Mouse (Mus musculus): ENCODE data around the gene Insig1.
A peak's percentile ranks its signal among the peaks of the same experiment; 100 is the strongest.

Gene Insig1

DNA sequence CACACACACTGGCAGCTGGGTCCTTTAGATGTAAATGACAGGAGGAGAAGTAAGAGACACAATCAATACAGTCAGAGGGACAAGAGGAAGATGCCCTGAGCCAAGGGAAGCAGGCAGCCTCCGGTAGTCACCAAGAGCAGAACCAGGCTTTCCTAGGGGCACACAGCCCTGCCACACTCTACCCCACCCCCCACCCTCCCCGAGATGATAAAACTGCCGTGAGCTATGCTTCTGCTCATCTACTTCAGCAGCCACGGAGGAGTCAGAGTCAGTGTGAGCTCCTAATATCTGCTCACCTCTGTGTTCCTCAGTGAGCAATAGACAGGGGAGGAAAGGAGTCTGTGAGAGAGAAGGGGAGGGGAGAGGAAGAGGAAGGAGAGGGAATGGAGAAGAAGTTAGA is 5.9 kb upstream of the Insig1 start:
- no peak for DNase-seq

GRCm38 (mm10) chr5:28066311-28066710 is 4.9 kb upstream of the Insig1 start:
- DNase-seq: no peak

DNA sequence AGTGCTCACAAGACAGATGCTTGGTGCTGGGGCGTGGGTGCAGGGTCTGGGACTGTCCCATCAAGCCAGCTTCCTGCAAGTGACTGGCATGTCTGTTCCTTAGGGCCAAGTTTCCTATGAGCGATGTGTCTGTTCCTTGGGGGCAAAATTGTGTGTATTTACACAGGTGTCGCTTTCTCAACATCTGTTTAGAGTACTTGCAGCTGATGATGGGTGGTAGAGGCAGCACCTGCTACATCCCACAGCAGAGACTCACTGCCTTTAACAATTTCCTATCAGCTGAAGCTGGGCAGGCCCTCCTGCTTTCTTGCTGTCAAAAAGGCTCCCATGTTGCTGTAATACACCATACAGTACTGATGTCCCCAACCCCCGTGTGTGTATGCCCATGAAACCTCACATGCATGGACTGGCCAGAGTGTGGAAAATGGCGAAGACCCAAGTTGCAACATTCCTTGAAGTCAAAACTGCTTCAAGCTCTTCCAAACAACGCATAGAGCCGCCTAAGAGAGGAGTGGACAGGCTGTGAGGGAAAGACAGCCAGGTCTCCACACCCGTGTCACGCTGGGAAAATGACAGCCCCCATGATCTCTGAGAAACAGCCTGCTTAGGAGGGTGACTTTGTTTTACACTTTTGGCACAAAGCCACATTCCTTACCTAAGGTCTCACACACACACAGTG is 875 bp upstream of the Insig1 start:
- DNase-seq: no peak

DNA sequence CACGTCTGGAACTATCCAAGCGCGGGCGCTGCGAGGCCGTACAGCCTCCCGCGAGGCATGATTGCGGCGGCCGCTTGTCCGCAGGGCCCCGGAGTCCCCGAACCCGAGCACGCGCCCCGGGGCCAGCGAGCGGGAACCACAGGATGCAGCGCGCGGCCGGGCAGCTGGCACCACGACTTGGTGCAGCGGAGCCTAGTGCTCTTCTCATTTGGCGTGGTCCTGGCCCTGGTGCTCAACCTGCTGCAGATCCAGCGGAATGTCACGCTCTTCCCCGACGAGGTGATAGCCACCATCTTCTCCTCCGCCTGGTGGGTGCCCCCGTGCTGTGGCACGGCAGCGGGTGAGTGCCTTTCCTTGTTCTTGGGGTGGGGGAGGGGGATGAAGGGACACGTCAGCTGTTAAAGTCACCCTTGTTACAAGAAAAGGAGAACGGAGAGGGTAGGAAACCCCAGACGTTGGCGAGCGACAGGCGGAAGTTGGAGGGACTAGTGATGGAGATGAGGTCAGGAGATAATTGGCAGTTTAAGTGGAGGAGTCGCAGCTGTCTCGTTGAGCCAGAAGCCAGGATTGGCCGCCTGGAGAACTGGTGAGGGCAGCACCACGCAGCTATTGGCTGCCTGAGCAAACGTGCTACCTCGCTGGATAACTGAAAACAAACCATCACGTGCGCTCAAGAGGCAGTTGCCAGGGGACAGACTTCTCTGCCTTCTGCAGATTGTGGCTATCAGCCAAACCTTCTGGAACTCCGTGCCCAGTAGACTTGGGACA is 477 bp downstream of the Insig1 start:
- DNase-seq: peak; percentile 89 to 94

DNA sequence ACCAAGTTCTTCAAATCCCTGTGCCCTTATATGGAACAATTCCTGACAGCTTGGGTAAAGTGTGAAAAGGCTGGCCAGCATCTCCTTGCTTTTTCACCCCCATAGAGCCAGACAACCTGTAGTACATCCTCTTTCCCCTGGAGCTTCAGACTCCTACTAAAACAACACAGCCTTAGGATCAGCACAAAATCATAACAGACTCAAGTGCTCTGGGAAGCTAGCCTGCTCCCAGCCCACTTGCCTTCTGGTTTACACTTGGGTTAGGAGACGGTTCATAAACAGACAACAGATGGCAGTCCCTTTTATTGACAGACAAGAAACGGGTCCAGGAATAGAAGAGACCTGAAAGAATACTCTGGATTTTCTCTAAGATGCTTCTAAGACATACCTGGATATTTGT is 8.3 kb downstream of the Insig1 start:
- DNase-seq: no peak

DNA sequence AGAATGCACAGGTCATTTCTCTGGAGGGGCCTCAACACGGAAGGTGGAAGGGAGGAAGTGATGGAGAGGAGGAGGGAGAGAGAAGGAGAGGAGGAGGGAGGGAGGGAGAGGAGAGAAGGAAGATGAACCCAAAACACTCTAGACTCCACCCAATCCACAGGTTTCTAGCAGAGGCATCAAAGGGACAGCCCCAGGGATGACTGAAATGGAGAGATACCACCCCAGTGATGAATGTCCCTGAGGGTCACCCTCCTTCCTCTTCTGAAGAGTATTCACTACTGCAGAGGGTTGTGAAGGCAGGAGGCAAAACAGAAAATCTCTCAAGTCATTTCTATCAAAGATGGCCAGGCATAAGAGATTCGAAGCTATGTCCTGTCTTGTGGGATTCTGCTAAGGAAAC is 10.0 kb downstream of the Insig1 start:
- no peak for DNase-seq

GRCm38 (mm10) chr5:28081822-28082221 is 10.7 kb downstream of the Insig1 start:
- no peak for DNase-seq

- DNase-seq: no peak
Observed at GRCm38 (mm10) chr5:28082312-28082711, 11.1 kb downstream of the Insig1 start.

DNA sequence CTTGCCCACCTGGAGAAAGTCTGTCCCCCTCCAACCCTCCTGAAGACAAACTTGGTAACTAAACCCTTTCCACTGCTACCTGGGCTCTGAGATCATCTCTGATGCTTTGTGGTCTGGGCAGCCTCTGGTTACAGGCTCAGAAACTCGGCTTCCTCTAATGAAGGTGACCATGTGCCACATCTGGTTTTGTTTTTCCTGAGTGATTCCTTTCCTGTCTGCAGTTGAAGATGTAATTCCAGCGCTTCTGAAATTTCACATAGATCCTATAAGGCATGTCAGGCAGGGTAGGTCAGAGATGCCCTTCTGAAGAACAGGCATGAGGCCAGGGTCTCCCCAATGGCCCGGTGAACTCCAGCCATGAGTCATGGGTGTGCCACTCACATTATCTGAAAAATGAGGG is 11.6 kb downstream of the Insig1 start:
- DNase-seq: no peak

GRCm38 (mm10) chr5:28084743-28085142 is 13.6 kb downstream of the Insig1 start:
- DNase-seq: no peak

GRCm38 (mm10) chr5:28090547-28090946 is 19.4 kb downstream of the Insig1 start:
- peak in 1 of 2 experiments; percentile 18 for DNase-seq

GRCm38 (mm10) chr5:28092327-28092726 is 21.2 kb downstream of the Insig1 start:
- DNase-seq: no peak

- peak; percentile 71 to 94 for DNase-seq
Observed at GRCm38 (mm10) chr5:28093874-28094273, 22.7 kb downstream of the Insig1 start.

DNA sequence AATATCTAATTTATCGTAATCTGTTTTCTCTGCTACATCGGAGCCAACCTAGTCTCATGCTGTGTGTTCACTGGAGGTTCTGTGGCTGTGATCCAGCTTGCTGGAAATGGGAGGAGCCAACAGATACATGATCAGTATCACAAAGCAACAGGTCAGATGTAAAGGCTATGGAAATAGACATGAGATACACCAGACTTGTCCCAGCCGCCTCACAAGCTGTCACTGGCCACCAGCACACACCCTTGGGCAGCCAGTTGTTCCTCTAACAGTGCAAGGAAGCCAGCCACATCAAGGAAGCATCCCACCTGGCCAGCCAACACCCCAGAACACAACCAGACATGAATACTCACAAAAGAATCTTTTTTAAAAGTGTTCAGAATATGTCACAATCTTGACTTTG is 23.2 kb downstream of the Insig1 start:
- DNase-seq: no peak

DNA sequence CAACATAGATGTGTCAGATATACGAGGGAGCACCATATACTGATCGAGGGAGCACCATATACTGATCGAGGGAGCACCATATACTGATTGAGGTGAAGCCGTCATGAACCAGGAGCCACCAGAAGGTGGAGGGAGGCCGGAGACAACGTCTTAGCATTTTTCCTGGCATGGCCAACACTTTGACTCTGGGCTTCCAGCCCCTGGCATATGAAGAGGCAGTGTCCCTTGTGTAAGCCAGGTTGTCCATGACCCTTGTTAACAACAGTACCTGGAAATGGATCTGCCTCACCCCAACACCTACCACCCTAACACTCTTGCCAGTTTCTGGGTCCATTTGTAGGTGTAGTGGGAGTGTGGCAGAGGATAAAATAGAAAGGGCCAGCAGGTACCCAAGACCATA is 23.7 kb downstream of the Insig1 start:
- no peak for DNase-seq

DNA sequence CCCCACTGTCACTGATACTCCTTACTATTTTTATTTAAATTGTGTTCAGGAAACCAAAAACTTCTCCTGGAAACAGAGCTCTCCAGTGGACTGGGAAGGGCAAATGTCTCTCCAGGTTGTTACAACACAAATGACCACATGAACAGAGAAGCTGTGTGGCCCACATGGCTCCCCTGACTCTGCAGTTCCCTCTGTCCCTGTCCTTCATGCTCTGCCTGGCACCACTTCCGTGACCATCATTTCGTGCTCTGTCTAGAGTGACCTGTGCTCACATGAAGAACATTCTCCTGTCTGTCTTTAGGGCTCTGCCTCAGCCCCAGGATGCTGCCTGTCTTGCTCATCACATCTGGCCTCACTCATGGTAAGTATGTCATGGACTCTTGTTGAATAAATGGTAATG is 24.5 kb downstream of the Insig1 start:
- no peak for DNase-seq

DNA sequence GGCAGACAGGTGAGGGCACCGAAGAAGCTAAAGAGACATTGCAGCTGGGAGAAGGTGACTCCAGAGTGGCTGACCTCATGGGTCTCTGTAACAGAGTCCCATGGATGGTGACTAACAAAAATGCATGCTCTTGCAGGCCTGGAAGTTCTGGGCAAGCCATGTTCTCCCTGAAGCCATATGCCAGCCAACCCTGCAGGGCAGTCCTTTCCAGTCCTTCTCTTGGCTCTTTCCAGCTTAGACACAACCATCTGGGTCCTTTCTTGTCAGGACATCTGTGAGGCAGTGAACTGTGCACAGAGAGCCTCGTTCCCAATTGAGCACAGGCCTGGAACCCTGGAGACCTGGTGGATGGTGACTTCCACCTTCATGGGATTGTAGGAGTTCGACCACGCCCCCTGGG is 35.8 kb downstream of the Insig1 start:
- no peak for DNase-seq

GRCm38 (mm10) chr5:28107974-28108373 is 36.8 kb downstream of the Insig1 start:
- no peak for DNase-seq

DNA sequence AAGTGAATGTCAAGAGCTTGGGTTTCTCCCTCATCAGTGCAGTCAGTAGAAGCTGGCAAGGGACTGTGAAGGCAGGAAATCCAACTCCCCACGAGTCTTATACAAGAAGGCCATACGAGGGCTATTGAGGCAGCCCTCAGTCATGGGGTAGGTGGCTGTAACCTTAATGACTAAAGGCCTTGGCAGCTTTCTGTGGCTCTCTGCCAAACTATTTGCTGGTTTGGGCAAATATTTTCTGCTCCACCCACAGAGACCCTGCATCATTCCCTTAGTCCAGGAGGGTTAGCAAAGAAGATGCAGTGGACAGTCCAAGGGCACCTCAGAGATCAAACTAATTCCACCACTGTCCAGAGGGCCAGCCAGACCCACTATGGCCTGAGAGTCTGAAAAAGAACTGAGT is 39.7 kb downstream of the Insig1 start:
- DNase-seq: no peak

- no peak for DNase-seq
Observed at GRCm38 (mm10) chr5:28117251-28117880, 46.2 kb downstream of the Insig1 start.

GRCm38 (mm10) chr5:28117882-28118530 is 46.8 kb downstream of the Insig1 start:
- peak; percentile 48 to 70 for DNase-seq

GRCm38 (mm10) chr5:28118531-28118925 is 47.4 kb downstream of the Insig1 start:
- DNase-seq: no peak

GRCm38 (mm10) chr5:28119576-28119975 is 48.4 kb downstream of the Insig1 start:
- no peak for DNase-seq
